Mouse (Mus musculus): ENCODE measurements at regions not wholly inside any gene's neighbourhood (a gene's known extent, or its start where the extent isn't known, plus 50 kb on each side); places are given as distances from the start of the nearest gene placed in this dataset.

GRCm38 (mm10) chr7:94798101-94798500, 1372.9 kb upstream of the Tenm4 start:
- no peaks in the 10 kb centered on the region for H3K9me3 ChIP-seq (ENCODE audit: control insufficient read depth, low read length)
- no peaks in the 10 kb centered on the region for H3K36me3 ChIP-seq (ENCODE audit: control insufficient read depth, insufficient read depth, low read length)
- H3K4me1 ChIP-seq (replicated peaks; ENCODE audit: control insufficient read depth, insufficient read depth, low read length) = no peaks in the 10 kb centered on the region
- no peaks in the 10 kb centered on the region for H3K27me3 ChIP-seq (ENCODE audit: control insufficient read depth, insufficient read depth, low read length)
- H3K4me2 ChIP-seq (replicated peaks; ENCODE audit: low read depth, low read length) = no peak overlapping the region
- no peak overlapping the region for H3K27ac ChIP-seq (ENCODE audit: low read depth, low read length)
- no peak overlapping the region for H3K9ac ChIP-seq (ENCODE audit: low read depth, low read length)
- WGBS = 54% methylated on average over 9 of the region's 9 CpGs
- no peak overlapping the region for H3K4me3 ChIP-seq (ENCODE audit: low read depth, low read length)
- ATAC-seq (ENCODE audit: low FRiP score) (peak; percentile 75), DNase-seq (ENCODE audit: low spot score) (peak; percentile 24)

GRCm38 (mm10) chr7:94841197-94841596, 1329.8 kb upstream of the Tenm4 start:
- ATAC-seq (ENCODE audit: low FRiP score) (no peak), DNase-seq (ENCODE audit: low spot score) (no peak)
- H3K36me3 ChIP-seq (ENCODE audit: control insufficient read depth, insufficient read depth, low read length) = no peaks in the 10 kb centered on the region
- H3K9ac ChIP-seq (ENCODE audit: low read depth, low read length) = no peak overlapping the region
- no peaks in the 10 kb centered on the region for H3K9me3 ChIP-seq (ENCODE audit: control insufficient read depth, low read length)
- no peak overlapping the region for H3K4me3 ChIP-seq (ENCODE audit: low read depth, low read length)
- no peaks in the 10 kb centered on the region for H3K4me1 ChIP-seq (replicated peaks; ENCODE audit: control insufficient read depth, insufficient read depth, low read length)
- WGBS = 92% methylated on average over 4 of the region's 4 CpGs
- H3K27ac ChIP-seq (ENCODE audit: low read depth, low read length) = no peak overlapping the region
- H3K27me3 ChIP-seq (ENCODE audit: control insufficient read depth, insufficient read depth, low read length) = no peaks in the 10 kb centered on the region
- H3K4me2 ChIP-seq (replicated peaks; ENCODE audit: low read depth, low read length) = no peak overlapping the region

- Histone ChIP-seq H3K9me3 (ENCODE audit: control insufficient read depth, low read length) (no peaks in the 10 kb centered on the region), H3K4me3 (ENCODE audit: low read depth, low read length) (no peak overlapping the region), H3K27ac (ENCODE audit: low read depth, low read length) (no peak overlapping the region), H3K27me3 (ENCODE audit: control insufficient read depth, insufficient read depth, low read length) (no peaks in the 10 kb centered on the region), H3K4me1 (replicated peaks; ENCODE audit: control insufficient read depth, insufficient read depth, low read length) (no peaks in the 10 kb centered on the region), H3K36me3 (ENCODE audit: control insufficient read depth, insufficient read depth, low read length) (no peaks in the 10 kb centered on the region), H3K4me2 (replicated peaks; ENCODE audit: low read depth, low read length) (no peak overlapping the region), H3K9ac (ENCODE audit: low read depth, low read length) (no peak overlapping the region)
- DNase-seq (ENCODE audit: low spot score) = no peak
- no peak for ATAC-seq (ENCODE audit: low FRiP score)
- WGBS = 90% methylated on average over 13 of the region's 13 CpGs
Measured at GRCm38 (mm10) chr7:94851360-94851759, 1319.7 kb upstream of the Tenm4 start.

GRCm38 (mm10) chr7:94856636-94857035, 1314.4 kb upstream of the Tenm4 start:
- Histone ChIP-seq H3K9ac (ENCODE audit: low read depth, low read length) (no peak overlapping the region), H3K27me3 (ENCODE audit: control insufficient read depth, insufficient read depth, low read length) (no peaks in the 10 kb centered on the region), H3K9me3 (ENCODE audit: control insufficient read depth, low read length) (no peaks in the 10 kb centered on the region), H3K4me1 (replicated peaks; ENCODE audit: control insufficient read depth, insufficient read depth, low read length) (no peaks in the 10 kb centered on the region), H3K27ac (ENCODE audit: low read depth, low read length) (no peak overlapping the region), H3K4me3 (ENCODE audit: low read depth, low read length) (no peak overlapping the region), H3K4me2 (replicated peaks; ENCODE audit: low read depth, low read length) (no peak overlapping the region), H3K36me3 (ENCODE audit: control insufficient read depth, insufficient read depth, low read length) (no peaks in the 10 kb centered on the region)
- 87% methylated on average over 2 of the region's 2 CpGs for WGBS
- ATAC-seq (ENCODE audit: low FRiP score) (no peak), DNase-seq (ENCODE audit: low spot score) (no peak)

GRCm38 (mm10) chr7:94890711-94891430, 1280.2 kb upstream of the Tenm4 start:
- Histone ChIP-seq H3K4me3 (ENCODE audit: low read depth, low read length) (no peak overlapping the region), H3K9ac (ENCODE audit: low read depth, low read length) (no peak overlapping the region), H3K4me1 (replicated peaks; ENCODE audit: control insufficient read depth, insufficient read depth, low read length) (no peaks in the 10 kb centered on the region), H3K4me2 (replicated peaks; ENCODE audit: low read depth, low read length) (no peak overlapping the region), H3K27me3 (ENCODE audit: control insufficient read depth, insufficient read depth, low read length) (no peaks in the 10 kb centered on the region), H3K9me3 (ENCODE audit: control insufficient read depth, low read length) (no peaks in the 10 kb centered on the region), H3K27ac (ENCODE audit: low read depth, low read length) (no peak overlapping the region), H3K36me3 (ENCODE audit: control insufficient read depth, insufficient read depth, low read length) (no peaks in the 10 kb centered on the region)
- WGBS = 61% methylated on average over 2 of the region's 2 CpGs
- ATAC-seq (ENCODE audit: low FRiP score) (no peak), DNase-seq (ENCODE audit: low spot score) (no peak)

DNA sequence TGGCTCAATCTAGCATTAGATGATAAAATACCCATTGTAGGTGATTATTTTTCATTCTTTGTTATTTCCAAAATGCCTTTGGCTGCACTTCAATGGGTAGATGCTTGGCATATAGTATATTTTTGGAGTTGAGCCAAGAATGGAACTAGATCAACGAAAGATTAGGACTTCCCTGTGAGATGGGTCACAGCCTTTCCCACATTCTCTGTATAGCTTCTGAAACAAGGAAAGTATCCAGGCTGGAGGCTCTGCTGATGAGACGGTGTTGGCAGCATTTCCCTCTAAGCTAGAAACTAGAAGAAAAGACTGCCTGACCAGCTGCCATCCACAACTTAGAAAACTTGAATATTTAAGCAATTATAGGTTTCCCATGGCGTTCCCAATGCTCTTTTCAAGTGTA, 1273.0 kb upstream of the Tenm4 start:
- no peak overlapping the region for H3K4me3 ChIP-seq (ENCODE audit: low read depth, low read length)
- H3K9me3 ChIP-seq (ENCODE audit: control insufficient read depth, low read length) = no peaks in the 10 kb centered on the region
- DNase-seq (ENCODE audit: low spot score) (no peak), ATAC-seq (ENCODE audit: low FRiP score) (no peak)
- H3K27ac ChIP-seq (ENCODE audit: low read depth, low read length) = no peak overlapping the region
- H3K4me2 ChIP-seq (replicated peaks; ENCODE audit: low read depth, low read length) = no peak overlapping the region
- no peak overlapping the region for H3K9ac ChIP-seq (ENCODE audit: low read depth, low read length)
- no peaks in the 10 kb centered on the region for H3K36me3 ChIP-seq (ENCODE audit: control insufficient read depth, insufficient read depth, low read length)
- H3K27me3 ChIP-seq (ENCODE audit: control insufficient read depth, insufficient read depth, low read length) = no peaks in the 10 kb centered on the region
- no peaks in the 10 kb centered on the region for H3K4me1 ChIP-seq (replicated peaks; ENCODE audit: control insufficient read depth, insufficient read depth, low read length)
- 72% methylated on average over 3 of the region's 3 CpGs for WGBS

GRCm38 (mm10) chr7:94926547-94927123, 1244.4 kb upstream of the Tenm4 start:
- Histone ChIP-seq H3K4me1 (replicated peaks; ENCODE audit: control insufficient read depth, insufficient read depth, low read length) (no peaks in the 10 kb centered on the region), H3K27me3 (ENCODE audit: control insufficient read depth, insufficient read depth, low read length) (no peaks in the 10 kb centered on the region), H3K4me2 (replicated peaks; ENCODE audit: low read depth, low read length) (no peak overlapping the region), H3K9ac (ENCODE audit: low read depth, low read length) (no peak overlapping the region), H3K27ac (ENCODE audit: low read depth, low read length) (no peak overlapping the region), H3K9me3 (ENCODE audit: control insufficient read depth, low read length) (no peaks in the 10 kb centered on the region), H3K4me3 (ENCODE audit: low read depth, low read length) (no peak overlapping the region), H3K36me3 (ENCODE audit: control insufficient read depth, insufficient read depth, low read length) (no peaks in the 10 kb centered on the region)
- ATAC-seq (ENCODE audit: low FRiP score) (no peak), DNase-seq (ENCODE audit: low spot score) (no peak)
- 68% methylated on average over 3 of the region's 3 CpGs for WGBS

- Histone ChIP-seq H3K27ac (ENCODE audit: low read depth, low read length) (no peak overlapping the region), H3K9ac (ENCODE audit: low read depth, low read length) (no peak overlapping the region), H3K4me2 (replicated peaks; ENCODE audit: low read depth, low read length) (no peak overlapping the region), H3K27me3 (ENCODE audit: control insufficient read depth, insufficient read depth, low read length) (no peaks in the 10 kb centered on the region), H3K36me3 (ENCODE audit: control insufficient read depth, insufficient read depth, low read length) (no peaks in the 10 kb centered on the region), H3K9me3 (ENCODE audit: control insufficient read depth, low read length) (no peaks in the 10 kb centered on the region), H3K4me1 (replicated peaks; ENCODE audit: control insufficient read depth, insufficient read depth, low read length) (no peaks in the 10 kb centered on the region), H3K4me3 (ENCODE audit: low read depth, low read length) (no peak overlapping the region)
- 48% methylated on average over 2 of the region's 2 CpGs for WGBS
- ATAC-seq (ENCODE audit: low FRiP score) = no peak
- no peak for DNase-seq (ENCODE audit: low spot score)
Measured at GRCm38 (mm10) chr7:94963758-94964299, 1207.2 kb upstream of the Tenm4 start.

GRCm38 (mm10) chr7:94967601-94968000, 1203.4 kb upstream of the Tenm4 start:
- Histone ChIP-seq H3K36me3 (ENCODE audit: control insufficient read depth, insufficient read depth, low read length) (no peaks in the 10 kb centered on the region), H3K4me1 (replicated peaks; ENCODE audit: control insufficient read depth, insufficient read depth, low read length) (no peaks in the 10 kb centered on the region), H3K9ac (ENCODE audit: low read depth, low read length) (no peak overlapping the region), H3K4me2 (replicated peaks; ENCODE audit: low read depth, low read length) (no peak overlapping the region), H3K4me3 (ENCODE audit: low read depth, low read length) (no peak overlapping the region), H3K27ac (ENCODE audit: low read depth, low read length) (no peak overlapping the region), H3K9me3 (ENCODE audit: control insufficient read depth, low read length) (no peaks in the 10 kb centered on the region), H3K27me3 (ENCODE audit: control insufficient read depth, insufficient read depth, low read length) (no peaks in the 10 kb centered on the region)
- no peak for ATAC-seq (ENCODE audit: low FRiP score)
- no peak for DNase-seq (ENCODE audit: low spot score)
